Mouse (Mus musculus) gastrocnemius, postnatal 25 days (tissue): ENCODE data around the gene Gabbr2. TPM values are rescaled to one million over a fixed set of nuclear protein-coding genes. Genes with fewer than 3 reads are reported as not detected.

Source experiments
- total RNA-seq, 2 experiments: library from RNA; stranded (reverse); gene quantifications; 1 replicate in 1 of 2; 2 replicates in 1 of 2; pipeline ENCODE4 v1.2.3; 2021

The Gabbr2 gene
- total RNA-seq, 2 experiments from 2014 or later = 0.05 to 0.26 TPM

Other genes starting within 250 kb of the Gabbr2 start
- gene Anks6, start 65.6 kb upstream of the Gabbr2 start, total RNA-seq = 1 to 10 TPM; 1.2 to 2.1 TPM
- gene Galnt12, start 100.0 kb upstream of the Gabbr2 start, total RNA-seq = under 1 TPM; 0.16 to 0.20 TPM
- gene Col15a1, start 216.3 kb upstream of the Gabbr2 start, total RNA-seq = 10 to 100 TPM; 64.7 to 68.2 TPM